Mouse (Mus musculus) 416B (cell line): Measurements from ENCODE around the gene Nudt16l1.

Experiments
- DNase-seq: peaks from one replicate; pipeline ENCODE4 v3.0.0; 2011; ENCODE audit warnings: low read depth

Nudt16l1 gene

DNA sequence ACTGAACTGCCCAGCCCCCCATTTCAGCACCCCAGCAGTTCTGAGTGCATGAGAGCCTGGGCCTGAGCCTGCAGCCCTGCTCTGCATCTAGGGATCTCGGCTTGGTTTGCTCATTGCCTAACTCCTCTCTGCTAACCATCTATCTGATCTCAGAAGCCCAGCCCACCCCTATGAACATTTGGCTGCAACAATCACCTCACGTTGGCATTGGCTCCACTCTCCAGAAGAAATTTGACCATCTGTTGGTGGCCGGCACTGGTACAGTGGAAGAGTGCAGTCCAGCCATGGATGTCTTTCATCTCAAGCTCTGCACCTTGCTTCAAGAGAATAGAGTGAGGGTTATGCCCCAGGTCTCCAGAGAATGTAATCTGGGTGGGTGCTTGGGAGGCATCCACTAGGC is 18.9 kb downstream of the Nudt16l1 start:
- DNase-seq = no peak

DNA sequence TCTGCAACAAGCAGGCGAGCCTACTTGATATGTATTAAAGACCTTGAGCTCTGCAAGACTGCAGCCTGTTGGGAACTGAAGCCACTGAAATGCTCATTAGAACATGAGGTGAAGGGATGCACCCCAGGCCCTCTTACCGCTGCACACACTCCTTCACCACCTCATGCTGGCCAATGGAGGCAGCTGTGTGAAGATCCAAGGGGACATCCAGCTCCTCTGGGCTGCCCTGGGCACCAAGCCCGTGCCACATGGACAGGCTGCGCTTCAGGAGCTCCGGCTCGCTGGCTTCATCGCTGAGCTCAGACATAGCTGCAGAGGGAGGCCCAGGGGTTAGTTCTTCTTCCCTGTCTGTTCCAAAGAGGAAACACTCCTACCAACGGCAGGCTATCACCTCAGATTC is 21.7 kb downstream of the Nudt16l1 start:
- no peak for DNase-seq

DNA sequence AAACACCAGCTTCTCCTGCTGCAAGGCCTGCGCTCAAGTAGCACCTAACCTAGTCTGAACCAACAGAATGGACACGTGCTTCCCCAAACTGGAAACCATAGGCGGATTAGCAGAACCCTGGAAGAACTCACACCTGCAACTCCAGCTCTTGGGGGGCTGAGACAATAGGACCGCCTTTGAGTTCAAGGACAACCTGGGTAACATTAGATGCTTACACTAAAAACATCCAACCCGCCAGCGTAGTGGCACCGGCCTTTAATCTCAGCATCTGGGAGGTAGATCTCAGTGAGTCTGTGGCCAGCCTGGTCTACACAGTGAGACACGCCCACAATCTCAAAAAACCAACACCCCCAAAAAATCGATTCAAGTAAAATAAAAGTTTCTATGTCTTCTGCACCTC is 24.8 kb downstream of the Nudt16l1 start:
- DNase-seq = peak; percentile 22

DNA sequence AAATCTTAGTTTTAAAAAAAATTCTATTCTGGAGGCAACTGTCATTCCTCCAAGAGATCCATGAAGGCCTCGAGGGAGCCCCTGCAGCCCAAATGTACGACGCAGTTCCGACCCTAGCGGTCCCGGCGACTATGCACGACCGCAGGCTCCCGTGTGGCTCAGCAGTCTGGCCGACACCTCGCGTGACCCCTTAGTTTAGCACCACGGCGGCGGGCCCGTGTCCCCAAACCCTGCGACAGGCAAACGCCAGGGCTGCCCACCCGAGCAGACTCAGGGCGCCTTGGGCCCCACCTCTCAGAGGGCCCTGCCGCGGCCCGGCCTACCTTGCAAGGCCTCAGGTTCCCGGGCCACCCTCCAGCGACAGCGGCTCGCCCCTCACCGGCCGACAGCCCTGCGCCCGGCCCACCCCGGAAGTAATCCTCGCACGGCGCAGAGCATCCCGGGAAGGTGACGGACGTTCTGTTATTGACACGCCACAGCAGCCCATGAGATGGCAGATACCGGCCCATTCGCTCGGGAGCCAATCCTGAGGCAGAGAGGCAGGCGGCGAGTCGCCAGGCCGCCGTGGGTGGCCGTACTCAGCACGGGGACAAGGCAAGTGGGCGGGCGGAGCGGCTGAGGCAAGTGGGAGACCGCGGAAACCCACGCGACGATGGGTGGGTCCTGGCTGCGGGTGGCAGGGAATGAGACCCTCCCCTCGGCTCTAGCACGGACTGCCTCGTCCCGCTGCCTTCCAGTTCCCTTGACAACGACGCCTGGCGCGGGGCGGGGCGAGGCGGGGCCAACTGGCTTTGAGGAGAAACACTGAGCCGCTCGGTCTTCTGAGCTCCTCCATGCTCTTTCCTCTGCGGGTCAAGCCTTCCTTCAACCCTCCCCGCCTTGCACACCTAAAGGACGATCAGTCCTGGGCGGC is 25.5 kb downstream of the Nudt16l1 start, which contains the start of gene Anks3:
Anks3 (minus strand) TSS at position 409 of the 913 bp plus-strand sequence.
- DNase-seq = peak; percentile 93

DNA sequence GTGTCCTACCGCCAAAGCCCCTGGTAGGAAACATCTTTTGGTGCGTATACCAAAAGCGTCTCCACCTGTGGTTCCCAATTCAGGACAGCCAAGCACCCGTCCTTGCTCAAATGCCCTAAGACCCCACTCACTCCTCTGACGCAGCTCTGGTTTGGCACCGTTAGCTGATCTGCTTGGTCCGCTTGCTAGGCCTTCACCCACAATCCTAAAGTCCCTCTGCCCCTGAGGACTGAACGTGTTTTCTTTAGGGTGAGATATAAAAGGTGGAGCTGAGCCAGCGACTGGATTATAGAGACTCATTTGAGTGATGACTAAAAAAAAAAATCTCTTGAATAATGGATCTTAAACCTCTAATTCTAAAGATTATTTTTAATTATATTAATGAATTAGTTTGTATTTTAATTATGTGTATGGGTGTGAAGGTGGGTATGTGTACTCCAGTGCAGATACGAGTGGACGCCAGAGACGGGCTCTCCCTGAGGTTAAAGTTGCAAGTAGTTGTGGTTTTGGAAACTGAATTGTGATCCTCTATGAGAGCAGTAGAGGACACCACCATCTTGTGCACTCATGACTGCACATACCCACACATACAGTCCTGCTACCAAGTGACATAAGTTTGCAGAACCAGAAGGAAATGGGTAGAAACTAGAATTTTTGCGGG is 26.3 kb downstream of the Nudt16l1 start:
- peak; percentile 74 for DNase-seq

DNA sequence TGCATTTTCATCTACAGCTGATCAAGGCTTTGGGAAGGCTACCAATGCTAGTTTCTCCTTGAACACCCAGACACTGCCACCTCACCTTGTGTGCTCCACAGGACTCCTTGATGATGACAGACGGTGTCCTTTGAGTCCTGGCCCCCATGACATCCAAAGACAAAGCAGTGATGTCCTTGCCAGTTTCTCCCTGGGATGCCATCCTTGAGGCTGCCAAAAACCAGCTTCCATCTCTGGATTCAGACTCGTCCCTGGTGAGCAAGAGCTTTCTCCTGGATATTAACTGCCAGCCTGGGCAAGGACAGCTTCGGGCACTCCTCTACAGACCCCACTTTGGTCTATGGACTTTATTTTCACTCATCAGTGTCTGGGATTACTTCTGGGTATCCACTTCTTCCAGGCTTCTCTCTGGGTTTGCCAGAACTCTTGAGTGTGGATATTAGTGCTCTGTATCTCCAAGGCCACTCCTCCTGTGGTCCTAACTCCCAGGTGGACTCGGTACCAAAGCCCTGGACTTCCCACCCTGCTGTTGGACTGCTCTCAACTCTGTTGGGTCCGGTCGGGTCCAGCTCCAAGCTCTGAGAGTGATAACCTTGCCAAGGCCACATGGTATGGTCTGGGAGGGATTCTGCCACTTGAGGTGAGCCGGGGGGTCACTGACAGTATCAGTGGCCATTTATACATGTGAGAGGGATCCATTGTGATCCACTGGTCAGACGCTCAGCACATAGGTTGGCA is 27.0 kb downstream of the Nudt16l1 start:
- no peak for DNase-seq

DNA sequence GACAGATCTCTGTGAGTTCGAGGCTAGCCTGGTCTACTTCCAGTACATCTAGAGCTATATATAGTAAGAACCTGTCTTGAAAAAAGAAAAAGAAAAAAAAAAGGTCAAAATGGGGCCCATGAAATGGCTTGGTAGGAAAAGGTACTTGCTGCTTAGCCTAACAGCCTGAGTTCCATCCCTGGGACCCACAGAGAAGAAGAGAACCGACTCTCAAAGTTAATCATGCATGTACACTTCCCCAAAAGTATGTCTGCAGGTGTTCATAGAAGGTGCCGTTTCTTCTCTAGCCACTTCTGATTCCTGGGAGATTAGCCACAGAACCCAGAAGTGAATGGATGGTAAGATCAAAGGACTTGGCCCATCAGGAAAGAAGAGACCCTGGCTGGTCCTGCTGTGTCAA is 29.9 kb downstream of the Nudt16l1 start:
- no peak for DNase-seq

DNA sequence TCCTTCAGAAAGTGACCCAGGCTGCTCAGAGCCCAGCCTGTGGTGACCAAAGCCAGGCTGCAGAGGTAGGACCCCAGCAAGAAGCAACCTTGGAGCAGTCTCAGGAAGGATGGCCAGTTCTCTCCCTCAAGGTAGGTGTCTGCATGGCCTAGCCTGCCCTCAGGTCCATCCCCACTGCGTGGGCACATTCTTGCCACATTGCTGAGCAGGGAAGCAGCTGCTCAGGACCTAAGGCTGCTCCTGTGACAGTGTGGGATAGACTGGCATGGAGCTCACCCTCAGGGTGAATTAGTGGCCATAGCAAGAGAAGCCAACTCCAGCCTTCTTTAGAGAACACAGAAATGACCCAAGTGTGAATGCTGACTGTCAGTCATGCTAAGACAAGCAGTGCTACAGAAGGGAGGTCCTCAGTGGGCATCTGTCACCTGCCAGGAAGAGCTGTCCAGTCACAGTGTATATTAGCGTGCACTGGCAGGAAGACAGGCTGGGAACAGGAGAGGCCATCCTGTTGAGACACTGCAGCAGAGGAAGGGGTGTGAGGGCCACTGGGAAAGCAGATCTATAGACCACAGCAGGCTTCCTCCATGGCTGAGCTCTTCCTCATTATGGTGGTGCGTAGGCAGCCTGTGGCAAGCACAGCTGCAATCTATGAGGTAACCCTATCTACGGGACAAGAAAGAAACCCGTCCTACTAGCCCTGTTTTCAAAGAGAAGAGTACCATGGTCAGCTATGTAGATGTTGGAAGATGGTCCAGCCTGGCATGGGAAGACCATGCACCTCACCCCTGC is 30.7 kb downstream of the Nudt16l1 start:
- DNase-seq = peak; percentile 83

DNA sequence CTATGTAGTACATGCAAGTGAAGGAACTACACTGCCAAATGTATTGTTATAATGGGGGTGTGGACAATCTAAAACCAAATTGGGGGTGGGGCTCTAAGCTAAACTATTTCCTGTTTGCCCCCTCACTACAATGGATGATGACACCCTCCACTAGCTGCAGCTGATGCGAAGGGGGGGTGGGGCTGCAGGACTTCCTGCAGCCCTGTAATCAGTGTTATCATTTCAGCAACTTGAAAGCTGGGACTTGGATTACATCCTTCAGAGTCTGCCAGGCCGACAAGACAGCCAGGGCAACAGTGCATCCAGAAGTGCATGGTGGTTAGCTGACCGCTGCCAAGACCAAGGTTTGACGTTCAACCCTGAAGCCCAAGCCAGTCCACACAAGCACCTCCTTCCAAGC is 33.1 kb downstream of the Nudt16l1 start:
- peak; percentile 34 for DNase-seq

DNA sequence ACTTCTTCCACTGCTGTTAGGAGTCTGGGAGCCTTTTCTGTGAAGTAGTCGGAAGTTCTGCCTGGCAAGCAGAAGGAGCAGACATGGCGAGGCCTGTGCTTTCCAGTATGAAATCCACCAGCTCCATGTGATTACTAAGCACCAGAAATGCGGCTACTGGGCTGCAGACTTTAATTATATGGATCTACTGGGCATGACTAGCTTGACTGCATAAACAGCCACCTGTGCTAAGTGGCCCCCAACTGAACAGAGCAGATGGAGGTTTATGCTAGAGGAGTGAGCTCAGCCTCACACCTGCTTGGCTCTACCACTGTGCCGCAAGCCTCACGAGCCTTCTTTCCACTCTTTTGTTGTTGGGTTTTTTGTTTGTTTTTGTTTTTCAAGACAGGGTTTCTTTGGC is 36.0 kb downstream of the Nudt16l1 start:
- no peak for DNase-seq

DNA sequence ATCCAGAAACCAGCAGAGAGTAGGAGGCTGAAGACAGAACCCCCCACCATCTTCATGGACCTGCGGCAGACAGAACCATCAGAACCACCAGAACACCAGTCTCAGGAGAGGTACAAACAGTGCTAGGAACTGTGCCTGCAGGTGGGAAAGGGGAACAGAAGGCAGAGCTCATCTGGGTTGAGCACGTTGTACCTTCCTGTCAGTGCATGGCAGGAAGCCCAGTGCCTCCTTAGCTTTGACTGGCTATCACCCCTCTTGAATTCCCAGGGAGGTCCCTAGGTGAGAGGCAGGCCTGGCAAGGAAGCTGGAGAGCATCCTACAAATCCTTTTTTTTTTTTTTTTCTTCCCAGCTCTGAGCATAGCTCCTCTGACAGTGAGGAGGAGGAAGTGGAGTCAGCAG is 37.6 kb downstream of the Nudt16l1 start:
- DNase-seq = no peak

DNA sequence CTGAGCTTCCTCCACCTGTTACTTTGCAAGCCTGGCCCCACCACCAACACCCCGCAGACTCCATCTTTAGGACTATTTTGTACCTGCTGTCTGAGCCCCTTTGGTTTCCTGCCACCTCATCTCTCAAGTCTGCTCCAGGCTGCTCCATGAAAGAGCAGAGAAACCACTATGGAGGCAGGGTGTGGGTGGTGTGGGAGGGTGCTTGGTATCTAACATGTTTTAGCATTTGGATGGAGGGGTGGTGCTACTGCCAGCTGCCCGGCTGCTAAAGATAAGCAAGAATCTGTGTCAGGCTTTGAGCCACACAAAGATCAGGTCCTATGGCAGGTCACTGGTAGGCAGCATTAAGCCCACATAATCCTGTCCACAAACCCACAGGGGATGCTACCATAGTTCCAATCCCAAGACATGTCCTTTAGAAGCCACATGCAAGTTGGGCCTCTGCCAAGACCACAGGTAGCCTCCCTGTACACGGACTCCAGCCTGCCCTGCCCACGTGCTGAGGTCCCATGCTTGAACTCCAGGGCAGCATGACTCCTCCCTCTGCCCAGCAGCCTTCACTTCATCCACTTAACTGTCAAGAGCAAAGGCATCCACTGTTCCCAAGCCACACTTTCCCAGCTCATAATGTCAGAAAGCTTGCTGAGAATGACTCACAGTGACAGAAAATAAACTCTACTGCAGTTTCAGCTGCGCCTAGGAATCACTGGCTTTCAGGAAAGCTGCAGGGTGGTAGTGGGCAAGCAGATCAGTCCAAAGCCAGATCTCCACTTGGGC is 39.9 kb downstream of the Nudt16l1 start:
- DNase-seq = peak; percentile 14

DNA sequence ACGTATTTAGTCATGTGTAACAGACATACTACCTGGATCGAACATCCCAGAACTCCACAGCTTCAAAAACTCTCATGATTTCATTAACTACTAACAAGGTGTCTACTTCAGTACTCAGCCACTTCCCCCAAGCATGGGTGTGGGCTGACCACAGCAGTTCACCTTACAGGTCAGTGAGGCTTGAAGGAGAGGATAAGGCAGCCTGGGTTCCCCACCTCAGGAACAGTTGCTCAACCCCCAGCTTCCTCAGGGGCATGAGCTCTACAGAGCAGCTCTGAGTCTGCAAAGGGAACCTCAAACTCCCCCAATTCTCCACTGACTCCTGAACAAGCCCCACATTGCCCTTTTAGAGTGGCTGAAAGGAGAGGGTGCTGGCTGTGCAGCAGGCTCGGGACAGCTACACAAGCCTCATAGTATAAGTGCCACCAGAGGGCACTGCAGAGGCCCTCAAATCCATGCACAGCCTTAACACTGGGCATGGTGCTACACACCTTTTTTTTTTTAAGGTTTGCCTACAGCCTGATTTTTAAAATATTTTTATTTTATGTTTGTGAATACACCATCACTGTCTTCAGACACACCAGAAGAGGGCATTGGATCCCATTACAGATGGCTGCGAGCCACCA is 41.3 kb downstream of the Nudt16l1 start:
- DNase-seq = peak; percentile 68

DNA sequence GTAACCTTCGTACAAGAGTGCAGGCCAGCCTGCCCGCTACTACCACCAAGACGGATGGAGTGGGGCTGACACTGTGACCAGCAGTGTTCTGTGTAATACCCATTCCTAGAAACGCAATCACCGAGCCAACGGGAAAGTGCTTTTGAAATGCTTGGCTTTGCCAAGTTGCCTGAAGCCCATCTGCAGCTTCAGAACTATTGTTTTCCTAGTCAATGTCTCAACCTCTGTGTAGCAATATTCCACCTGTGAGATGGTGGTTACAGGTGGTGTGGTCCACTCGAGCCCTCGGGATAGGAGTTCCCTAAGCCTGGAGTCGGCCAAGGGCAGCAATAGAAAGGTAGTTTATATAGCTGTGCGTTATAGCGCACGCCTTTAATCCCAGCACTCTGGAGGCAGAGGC is 46.2 kb downstream of the Nudt16l1 start:
- DNase-seq = no peak
